Mouse (Mus musculus) layer of hippocampus, adult 6 months (tissue): ENCODE measurements around the gene Mthfd1l. TPM values are rescaled to one million over a fixed set of nuclear protein-coding genes. Genes with fewer than 3 reads are reported as not detected.

Experiments used
- long read RNA-seq, 2 experiments: library from polyadenylated mRNA; unstranded; transcript quantifications; one replicate each; pipeline ENCODE4 v2.0.0; 2019 to 2020
- polyA plus RNA-seq: library from polyadenylated mRNA; unstranded; fragments of <200 nt; fragmentation: Nextera tagmentation; gene quantifications from 2 replicates; pipeline ENCODE4 v1.2.3, GENCODE M21; 2021

Gene Mthfd1l
- polyA plus RNA-seq = 3.3 and 3.8 TPM in 2 replicates
- long read RNA-seq, experiment 1, transcript Mthfd1l-202 (28 exons, 3,669 nt) = major isoform, 5 of 15 reads
- long read RNA-seq, experiment 1, partial matches to known transcripts = 5 of 15 reads
- long read RNA-seq, experiment 1, other reads (novel, unspliced or antisense) = 1 of 15 reads
- long read RNA-seq, experiment 2, transcript Mthfd1l-202 (28 exons, 3,669 nt) = major isoform, 26 of 55 reads
- long read RNA-seq, experiment 2, transcript Mthfd1l-201 (28 exons, 3,535 nt) = minor isoform, 14 of 55 reads
- long read RNA-seq, experiment 2, partial matches to known transcripts = 6 of 55 reads
- long read RNA-seq, experiment 2, other reads (novel, unspliced or antisense) = 8 of 55 reads

GRCm38 (mm10) chr10:3972981-3973588, at the start of gene Mthfd1l:
Gene Mthfd1l, plus strand, starts transcription at chr10:3973118.

Other genes with a start within 250 kb of the Mthfd1l start
- gene Plekhg1, start 232.8 kb upstream of the Mthfd1l start, polyA plus RNA-seq = 3.5 and 4.1 TPM in 2 replicates